Mouse (Mus musculus): ENCODE measurements at regions not wholly inside any gene's neighbourhood (a gene's known extent, or its start where the extent isn't known, plus 50 kb on each side); places are given as distances from the start of the nearest gene placed in this dataset.

DNA sequence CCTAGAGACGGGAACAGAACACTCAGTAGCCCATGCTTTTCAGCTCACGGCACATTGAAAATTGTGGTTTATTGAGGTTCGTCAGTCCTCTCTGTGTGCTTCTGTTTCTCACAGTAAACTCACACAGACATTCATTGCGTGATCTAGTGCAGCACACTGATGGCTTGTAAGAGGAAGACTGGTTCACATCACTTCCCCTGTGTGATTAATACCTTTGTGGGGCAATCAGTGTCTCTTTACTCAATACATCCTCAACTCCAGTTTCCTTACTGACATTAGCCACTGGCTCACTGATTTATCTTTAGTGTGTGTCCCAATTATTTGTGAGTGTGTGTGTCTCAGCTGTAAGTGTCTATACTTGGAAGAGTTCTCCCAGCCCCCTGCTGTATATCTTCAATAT lies 162.2 kb downstream of the Dusp6 start:
- H3K4me1 ChIP-seq, result peaks cover 2% of the 10 kb centered on the region; the same call in 1 of the 2 replicates
- WGBS, result 95% methylated on average over 4 of the region's 4 CpGs
- H3K9me3 ChIP-seq (replicated peaks), result no peaks in the 10 kb centered on the region
- H3K36me3 ChIP-seq, result no peaks in the 10 kb centered on the region
- H3K27me3 ChIP-seq (ENCODE audit: low read depth, poor library complexity, severe bottlenecking), result no peaks in the 10 kb centered on the region
- no peak for DNase-seq (ENCODE audit: low spot score)
- H3K27ac ChIP-seq (replicated peaks), result no peak overlapping the region
- H3K4me3 ChIP-seq, result no peak overlapping the region

GRCm38 (mm10) chr10:99430175-99430574 lies 167.1 kb downstream of the Dusp6 start:
- 69% methylated on average over 9 of the region's 9 CpGs for WGBS
- no peak overlapping the region for H3K4me3 ChIP-seq
- 0 out of 2 replicates have a peak overlapping the region, but pooled peaks have one; percentile 4 for H3K27ac ChIP-seq (replicated peaks)
- no peak for DNase-seq (ENCODE audit: low spot score)
- peaks cover 13% of the 10 kb centered on the region for H3K4me1 ChIP-seq
- 0 out of 2 replicates have a peak, but pooled peaks cover 4% of the 10 kb centered on the region for H3K9me3 ChIP-seq (replicated peaks)
- no peaks in the 10 kb centered on the region for H3K36me3 ChIP-seq
- H3K27me3 ChIP-seq (ENCODE audit: low read depth, poor library complexity, severe bottlenecking), result no peaks in the 10 kb centered on the region

- no peaks in the 10 kb centered on the region for H3K36me3 ChIP-seq
- H3K4me3 ChIP-seq, result no peak overlapping the region
- DNase-seq (ENCODE audit: low spot score), result no peak
- H3K27me3 ChIP-seq (ENCODE audit: low read depth, poor library complexity, severe bottlenecking), result no peaks in the 10 kb centered on the region
- 0 out of 2 replicates have a peak, but pooled peaks cover 4% of the 10 kb centered on the region for H3K9me3 ChIP-seq (replicated peaks)
- H3K27ac ChIP-seq (replicated peaks), result peak overlapping the region; percentile 46; the same call in 1 of the 2 replicates
- H3K4me1 ChIP-seq, result peaks cover 13% of the 10 kb centered on the region
- 66% methylated on average over 16 of the region's 16 CpGs for WGBS
Observed at GRCm38 (mm10) chr10:99430669-99431561, 167.9 kb downstream of the Dusp6 start.

DNA sequence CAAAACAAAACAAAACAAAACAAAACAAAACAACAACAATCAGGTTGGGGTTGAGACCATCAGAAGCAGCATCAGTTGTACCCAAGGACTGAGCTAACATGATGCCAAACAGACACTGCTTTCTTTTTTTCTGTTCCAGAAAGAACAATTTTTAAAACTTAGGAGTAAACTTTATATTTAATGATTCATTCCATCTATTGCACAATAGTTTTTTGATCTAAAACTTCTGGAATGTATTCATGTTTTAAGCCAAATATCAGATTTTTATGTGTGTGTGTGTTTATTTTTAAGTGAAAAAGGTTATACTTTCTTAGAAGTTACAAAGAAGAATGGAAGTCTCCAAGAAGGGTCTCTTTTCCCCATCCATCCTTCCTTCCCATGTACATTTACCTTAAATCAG lies 174.0 kb downstream of the Dusp6 start:
- Histone ChIP-seq H3K27me3 (ENCODE audit: low read depth, poor library complexity, severe bottlenecking) (no peaks in the 10 kb centered on the region), H3K9me3 (replicated peaks) (0 out of 2 replicates have a peak, but pooled peaks cover 4% of the 10 kb centered on the region), H3K36me3 (no peaks in the 10 kb centered on the region), H3K4me1 (no peaks in the 10 kb centered on the region), H3K27ac (replicated peaks) (no peak overlapping the region), H3K4me3 (no peak overlapping the region)
- DNase-seq (ENCODE audit: low spot score), result no peak

DNA sequence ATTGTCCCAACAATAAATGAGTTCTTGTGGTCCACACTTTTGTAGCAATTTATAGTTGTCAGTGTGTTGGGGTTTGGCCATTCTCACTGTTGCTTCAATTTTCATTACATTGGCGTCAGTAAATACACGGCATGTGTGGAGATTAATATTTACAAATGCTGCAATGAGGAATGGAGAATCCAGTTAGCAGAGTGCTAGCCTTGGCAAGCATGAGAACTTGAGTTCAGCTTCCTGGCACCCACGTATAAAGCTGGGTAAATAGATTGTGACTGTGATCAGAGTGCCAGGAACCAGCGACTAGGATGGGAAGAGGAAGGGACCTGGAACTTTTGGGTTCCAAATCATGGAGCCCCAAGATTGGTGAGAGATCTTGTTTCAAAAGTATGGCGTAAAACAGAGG lies 177.1 kb downstream of the Dusp6 start:
- 92% methylated on average over 5 of the region's 5 CpGs for WGBS
- no peaks in the 10 kb centered on the region for H3K4me1 ChIP-seq
- no peak for DNase-seq (ENCODE audit: low spot score)
- H3K27ac ChIP-seq (replicated peaks), result no peak overlapping the region
- H3K4me3 ChIP-seq, result no peak overlapping the region
- H3K27me3 ChIP-seq (ENCODE audit: low read depth, poor library complexity, severe bottlenecking), result no peaks in the 10 kb centered on the region
- no peaks in the 10 kb centered on the region for H3K36me3 ChIP-seq
- H3K9me3 ChIP-seq (replicated peaks), result peaks cover 14% of the 10 kb centered on the region

- 78% methylated on average over 6 of the region's 6 CpGs for WGBS
- Histone ChIP-seq H3K4me1 (no peaks in the 10 kb centered on the region), H3K27me3 (ENCODE audit: low read depth, poor library complexity, severe bottlenecking) (no peaks in the 10 kb centered on the region), H3K9me3 (replicated peaks) (peaks cover 18% of the 10 kb centered on the region), H3K36me3 (no peaks in the 10 kb centered on the region), H3K27ac (replicated peaks) (no peak overlapping the region), H3K4me3 (no peak overlapping the region)
- no peak for DNase-seq (ENCODE audit: low spot score)
Observed at GRCm38 (mm10) chr10:99441014-99441413, 178.0 kb downstream of the Dusp6 start.

- WGBS, result 68% methylated on average over 10 of the region's 10 CpGs
- Histone ChIP-seq H3K4me1 (no peaks in the 10 kb centered on the region), H3K36me3 (no peaks in the 10 kb centered on the region), H3K27me3 (ENCODE audit: low read depth, poor library complexity, severe bottlenecking) (no peaks in the 10 kb centered on the region), H3K27ac (replicated peaks) (no peak overlapping the region), H3K9me3 (replicated peaks) (peaks cover 18% of the 10 kb centered on the region), H3K4me3 (no peak overlapping the region)
- DNase-seq (ENCODE audit: low spot score), result no peak
Observed at GRCm38 (mm10) chr10:99441931-99442330, 178.9 kb downstream of the Dusp6 start.

GRCm38 (mm10) chr10:99443453-99444170 lies 180.6 kb downstream of the Dusp6 start:
- 91% methylated on average over 18 of the region's 18 CpGs for WGBS

GRCm38 (mm10) chr10:99450714-99451625 lies 187.9 kb downstream of the Dusp6 start:
- Histone ChIP-seq H3K36me3 (no peaks in the 10 kb centered on the region), H3K27ac (replicated peaks) (peak overlapping the region; percentile 75), H3K9me3 (replicated peaks) (no peaks in the 10 kb centered on the region), H3K4me1 (peaks cover 30% of the 10 kb centered on the region), H3K27me3 (ENCODE audit: low read depth, poor library complexity, severe bottlenecking) (peaks cover 25% of the 10 kb centered on the region), H3K4me3 (0 out of 2 replicates have a peak overlapping the region, but pooled peaks have one; percentile 7)
- DNase-seq (ENCODE audit: low spot score), result no peak
- WGBS, result 26% methylated on average over 9 of the region's 9 CpGs

More at GRCm38 (mm10) chr10:99443453-99444170, 180.6 kb downstream of the Dusp6 start:
- peaks cover 18% of the 10 kb centered on the region for H3K9me3 ChIP-seq (replicated peaks)
- no peaks in the 10 kb centered on the region for H3K36me3 ChIP-seq
- no peak overlapping the region for H3K27ac ChIP-seq (replicated peaks)
- no peak for DNase-seq (ENCODE audit: low spot score)
- no peaks in the 10 kb centered on the region for H3K27me3 ChIP-seq (ENCODE audit: low read depth, poor library complexity, severe bottlenecking)
- H3K4me1 ChIP-seq, result no peaks in the 10 kb centered on the region
- no peak overlapping the region for H3K4me3 ChIP-seq

DNA sequence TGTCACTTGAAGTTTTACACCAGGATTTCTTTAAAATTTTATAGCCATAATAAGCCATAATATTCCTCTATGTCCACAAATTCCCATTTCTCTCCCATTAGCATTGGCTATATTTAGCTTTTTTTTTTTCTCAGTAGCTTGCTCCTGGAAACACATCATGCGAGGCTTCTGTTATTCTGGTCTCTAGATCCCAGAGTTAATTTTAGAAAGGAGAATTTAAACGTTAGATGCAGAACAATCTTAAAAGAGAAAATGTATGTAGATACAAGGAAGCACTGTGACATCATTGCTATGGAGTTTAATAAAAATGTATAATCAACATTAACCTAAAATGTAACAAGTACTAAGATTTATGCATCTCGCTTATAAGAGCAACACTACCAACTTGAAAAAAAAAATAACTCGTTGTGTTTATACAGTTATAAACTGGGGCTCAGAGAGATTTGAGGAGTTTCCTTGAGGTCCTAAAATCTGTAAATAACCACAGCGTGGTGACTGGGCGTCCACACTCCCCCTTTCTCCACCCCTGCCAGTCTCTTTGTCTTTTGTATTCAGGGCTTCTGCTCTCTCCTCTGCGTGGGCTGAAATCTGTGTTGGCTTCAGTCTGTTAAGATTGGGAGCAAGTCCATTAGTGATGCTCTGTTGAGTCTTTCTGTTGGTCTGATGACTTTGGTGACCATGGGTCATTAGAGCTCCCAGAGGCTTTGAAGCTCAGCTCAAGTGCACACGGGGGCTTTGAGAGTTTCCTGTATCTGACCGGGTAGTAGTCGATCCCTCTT lies 188.8 kb downstream of the Dusp6 start:
- Histone ChIP-seq H3K27ac (replicated peaks) (peak overlapping the region; percentile 75), H3K9me3 (replicated peaks) (no peaks in the 10 kb centered on the region), H3K27me3 (ENCODE audit: low read depth, poor library complexity, severe bottlenecking) (peaks cover 33% of the 10 kb centered on the region), H3K36me3 (no peaks in the 10 kb centered on the region), H3K4me3 (no peak overlapping the region), H3K4me1 (peaks cover 35% of the 10 kb centered on the region)
- 22% methylated on average over 10 of the region's 10 CpGs for WGBS
- DNase-seq (ENCODE audit: low spot score), result peak; percentile 56

GRCm38 (mm10) chr10:99456180-99456579 lies 193.1 kb downstream of the Dusp6 start:
- Histone ChIP-seq H3K27me3 (ENCODE audit: low read depth, poor library complexity, severe bottlenecking) (peaks cover 68% of the 10 kb centered on the region), H3K4me3 (no peak overlapping the region), H3K27ac (replicated peaks) (no peak overlapping the region), H3K9me3 (replicated peaks) (no peaks in the 10 kb centered on the region), H3K36me3 (no peaks in the 10 kb centered on the region), H3K4me1 (peaks cover 52% of the 10 kb centered on the region)
- 91% methylated on average over 5 of the region's 5 CpGs for WGBS
- no peak for DNase-seq (ENCODE audit: low spot score)

Measured in midbrain, embryonic 10.5 days (tissue).